Mouse (Mus musculus) intestine, postnatal 0 days (tissue): ENCODE data around the gene Mcam. TPM values are rescaled to one million over a fixed set of nuclear protein-coding genes. Genes with fewer than 3 reads are reported as not detected.

Source experiments
- ATAC-seq: fragments of 200-750 bp; cut with Nextera tagmentation; 2 replicates; pipeline ENCODE4 v1.8.0; 2017; ENCODE audit warnings: mild to moderate bottlenecking, moderate TSS enrichment, moderate library complexity
- H3K27ac ChIP-seq: fragments of 300-500 bp; sonication (generic); 2 replicates; pipeline ENCODE4 v1.5.1; 2014; ENCODE audit warnings: mild to moderate bottlenecking, low read depth, low read length, moderate library complexity
- H3K27me3 ChIP-seq: fragments of 300-500 bp; sonication (generic); replicated peaks from 2 replicates; pipeline ENCODE4 v1.6.1; 2014; ENCODE audit warnings: low read length, mixed read lengths; ENCODE audit not compliant: control insufficient read depth, insufficient read depth
- H3K36me3 ChIP-seq: fragments of 300-500 bp; sonication (generic); 2 replicates; pipeline ENCODE4 v1.6.1; 2014; ENCODE audit warnings: mild to moderate bottlenecking, moderate library complexity; ENCODE audit not compliant: control insufficient read depth, insufficient read depth
- H3K4me1 ChIP-seq: fragments of 300-500 bp; sonication (generic); replicated peaks from 2 replicates; pipeline ENCODE4 v1.6.1; 2014; ENCODE audit warnings: antibody characterized with exemption, low read length, mixed read lengths; ENCODE audit not compliant: control insufficient read depth, insufficient read depth
- H3K4me2 ChIP-seq: fragments of 300-500 bp; sonication (generic); replicated peaks from 2 replicates; pipeline ENCODE4 v1.6.1; 2014; ENCODE audit warnings: low read depth, mild to moderate bottlenecking, moderate library complexity
- H3K4me3 ChIP-seq: fragments of 300-500 bp; sonication (generic); 2 replicates; pipeline ENCODE4 v1.5.1; 2014; ENCODE audit warnings: low read depth, low read length
- H3K9ac ChIP-seq: fragments of 300-500 bp; sonication (generic); 2 replicates; pipeline ENCODE4 v1.6.1; 2014; ENCODE audit warnings: mild to moderate bottlenecking, low read depth, low read length
- H3K9me3 ChIP-seq: fragments of 300-500 bp; sonication (generic); 2 replicates; pipeline ENCODE4 v1.6.1; 2016; ENCODE audit warnings: mixed run types; ENCODE audit not compliant: control insufficient read depth
- CTCF ChIP-seq: sonication (generic); IDR thresholded peaks from 2 replicates; pipeline ENCODE4 v1.5.1; 2016; ENCODE audit warnings: low read depth, mild to moderate bottlenecking, control low read depth, antibody characterized with exemption, moderate library complexity
- WGBS: fragments of 180-500 bp; shearing (Covaris S2); extraction: QIAGEN DNeasy Blood & Tissue Kit; methylation state at CpG from one replicate; pipeline ENCODE4 v1.1.7; 2014; 5-methylcytosine and 5-hydroxymethylcytosine counted together
- polyA plus RNA-seq: library from polyadenylated mRNA; unstranded; fragments of >200 nt; fragmentation: Nextera tagmentation; extraction: Ambion mirVana; gene quantifications from 2 replicates; pipeline ENCODE4 v1.2.1, GENCODE M21; 2015

The Mcam gene
- 31.5 and 34.0 TPM in 2 replicates for polyA plus RNA-seq

- Histone ChIP-seq H3K9ac (peak within 1 kb of the TSS; percentile 66), H3K9me3 (no peaks in the 10 kb centered on the region), H3K27ac (peak within 1 kb of the TSS; percentile 73), H3K36me3 (peaks cover 6% of the 10 kb centered on the region; the same call in 1 of the 2 replicates), H3K4me1 (no peaks in the 10 kb centered on the region), H3K4me3 (peak within 1 kb of the TSS; percentile 65), H3K4me2 (peak within 1 kb of the TSS; percentile 86), H3K27me3 (peaks cover 29% of the 10 kb centered on the region)
- WGBS, result 2% methylated on average over 43 of the region's 55 CpGs
- TF ChIP-seq CTCF, result no peak
- no peak for ATAC-seq
Observed at GRCm38 (mm10) chr9:44134101-44134850, at the start of gene Mcam. Gene Mcam (plus strand): TSS chr9:44134469.

- H3K4me2 ChIP-seq, result peak overlapping the region; percentile 99
- peaks cover 11% of the 10 kb centered on the region; the same call in 1 of the 2 replicates for H3K4me1 ChIP-seq
- ATAC-seq, result peak; percentile 70
- H3K27ac ChIP-seq, result peak overlapping the region; percentile 46; the same call in 1 of the 2 replicates
- H3K9ac ChIP-seq, result peak overlapping the region; percentile 65
- no peak; the same call in 1 of the 2 replicates for TF ChIP-seq CTCF
- no peaks in the 10 kb centered on the region for H3K36me3 ChIP-seq
- no peaks in the 10 kb centered on the region for H3K27me3 ChIP-seq
- H3K4me3 ChIP-seq, result peak overlapping the region; percentile 47
- 1% methylated on average over 54 of the region's 62 CpGs for WGBS
- no peaks in the 10 kb centered on the region for H3K9me3 ChIP-seq
Observed at GRCm38 (mm10) chr9:44084659-44085229, 49.5 kb upstream of the Mcam start.

GRCm38 (mm10) chr9:44085276-44085675, 49.0 kb upstream of the Mcam start:
- Histone ChIP-seq H3K4me2 (peak overlapping the region; percentile 99), H3K9ac (peak overlapping the region; percentile 65), H3K4me1 (peaks cover 11% of the 10 kb centered on the region; the same call in 1 of the 2 replicates), H3K36me3 (no peaks in the 10 kb centered on the region), H3K27me3 (no peaks in the 10 kb centered on the region), H3K4me3 (peak overlapping the region; percentile 47), H3K9me3 (no peaks in the 10 kb centered on the region), H3K27ac (0 out of 2 replicates have a peak overlapping the region, but pooled peaks have one; percentile 46)
- ATAC-seq, result no peak
- 7% methylated on average over 10 of the region's 10 CpGs for WGBS
- TF ChIP-seq CTCF, result no peak

GRCm38 (mm10) chr9:44085741-44086665, 48.3 kb upstream of the Mcam start:
- no peaks in the 10 kb centered on the region for H3K27me3 ChIP-seq
- TF ChIP-seq CTCF, result no peak
- H3K9me3 ChIP-seq, result no peaks in the 10 kb centered on the region
- no peaks in the 10 kb centered on the region for H3K36me3 ChIP-seq
- WGBS, result 69% methylated on average over 15 of the region's 15 CpGs
- no peak for ATAC-seq
- peak overlapping the region; percentile 99; the same call in 1 of the 2 replicates for H3K4me2 ChIP-seq
- no peak overlapping the region; the same call in 1 of the 2 replicates for H3K9ac ChIP-seq
- H3K4me1 ChIP-seq, result peaks cover 11% of the 10 kb centered on the region; the same call in 1 of the 2 replicates
- H3K27ac ChIP-seq, result no peak overlapping the region
- peak overlapping the region; percentile 47; the same call in 1 of the 2 replicates for H3K4me3 ChIP-seq

GRCm38 (mm10) chr9:44086960-44087359, 47.3 kb upstream of the Mcam start:
- Histone ChIP-seq H3K9me3 (no peaks in the 10 kb centered on the region), H3K27ac (no peak overlapping the region), H3K36me3 (peaks cover 9% of the 10 kb centered on the region), H3K27me3 (no peaks in the 10 kb centered on the region), H3K4me3 (no peak overlapping the region), H3K9ac (no peak overlapping the region), H3K4me2 (0 out of 2 replicates have a peak overlapping the region, but pooled peaks have one; percentile 99), H3K4me1 (peaks cover 11% of the 10 kb centered on the region; the same call in 1 of the 2 replicates)
- no peak for TF ChIP-seq CTCF
- ATAC-seq, result no peak
- 48% methylated on average over 10 of the region's 10 CpGs for WGBS
